Mouse (Mus musculus) ovary, postnatal 14 days (tissue): ENCODE results near the gene Qpct.

ENCODE experiments used
- DNase-seq: peaks from one replicate; pipeline ENCODE4 v3.0.0; 2022; ENCODE audit warnings: low spot score

The Qpct gene

DNA sequence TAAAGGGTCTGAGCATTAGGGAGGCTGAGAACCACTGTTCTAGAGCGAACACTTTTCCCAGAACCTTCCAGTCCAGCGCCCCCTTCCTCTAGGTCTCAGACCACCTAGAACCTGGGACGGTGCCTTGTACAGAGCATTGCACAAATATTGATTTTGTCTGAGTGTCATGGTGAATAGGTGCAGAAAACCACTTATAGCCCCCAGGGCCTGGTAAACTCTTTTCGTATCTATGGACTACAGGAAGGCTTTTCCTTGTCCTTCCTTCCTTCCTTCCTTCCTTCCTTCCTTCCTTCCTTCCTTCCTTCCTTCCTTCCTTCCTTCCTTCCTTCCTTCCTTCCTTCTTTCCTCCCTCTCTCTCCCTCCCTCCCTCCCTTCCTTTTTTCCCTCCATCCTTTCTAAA, at the start of gene Qpct:
Qpct (plus strand) TSS at position 301 of the 400 bp plus-strand sequence.
- DNase-seq: no peak

DNA sequence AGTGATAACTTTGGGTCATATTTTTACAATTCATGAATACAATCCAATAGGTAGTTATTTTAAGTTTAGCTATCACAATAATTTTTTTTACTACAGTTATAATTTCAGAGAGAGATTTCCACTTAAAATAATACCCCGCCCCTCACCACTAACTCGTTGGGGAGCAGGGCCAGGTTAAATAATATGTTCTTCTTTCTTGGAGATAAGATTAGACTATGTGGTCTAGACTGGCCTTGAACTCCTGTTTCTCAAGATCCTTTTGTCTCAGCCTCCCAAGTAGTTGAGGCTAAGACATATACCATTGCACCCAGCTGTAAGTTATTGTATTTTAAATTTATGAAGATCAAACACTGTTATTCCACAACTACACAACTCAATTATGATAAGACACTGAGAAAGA, 38.1 kb upstream of the Qpct start:
- DNase-seq: no peak

DNA sequence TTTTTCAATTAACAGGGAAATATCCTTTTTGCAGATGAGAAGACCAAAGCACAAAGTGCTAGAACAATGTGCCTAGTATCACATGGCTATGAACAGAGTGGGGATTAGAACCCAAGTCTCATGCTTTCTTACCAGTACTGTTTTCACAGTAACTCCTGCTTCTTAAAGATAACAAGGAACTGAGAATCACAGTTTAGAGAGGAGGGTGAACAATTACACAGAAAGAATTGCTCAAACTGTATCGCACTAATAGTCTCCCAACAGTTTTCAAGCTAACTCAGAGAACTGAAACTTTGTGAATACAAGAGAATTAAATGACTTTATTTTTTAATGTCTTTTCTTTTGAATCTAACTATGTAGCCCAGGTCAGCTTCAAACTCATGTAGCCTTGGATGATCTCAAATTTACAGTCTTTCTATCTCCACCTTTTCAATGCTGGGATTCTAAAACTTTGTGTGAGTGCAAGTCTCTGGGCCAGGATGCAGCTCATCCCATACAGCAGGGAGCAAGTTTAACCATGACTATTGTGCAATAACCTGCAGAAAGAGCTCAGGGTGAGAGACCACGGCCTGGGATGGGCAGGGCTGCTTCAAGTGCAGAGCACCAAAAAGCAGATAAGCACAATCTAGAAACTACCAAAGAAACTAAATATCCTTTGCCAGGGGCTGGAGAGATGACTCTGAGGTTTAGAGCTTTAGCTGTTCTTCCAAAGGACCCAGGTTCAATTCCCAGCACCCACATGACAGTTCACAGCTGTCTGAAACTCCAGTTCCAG, 36.6 kb upstream of the Qpct start:
- DNase-seq: no peak

DNA sequence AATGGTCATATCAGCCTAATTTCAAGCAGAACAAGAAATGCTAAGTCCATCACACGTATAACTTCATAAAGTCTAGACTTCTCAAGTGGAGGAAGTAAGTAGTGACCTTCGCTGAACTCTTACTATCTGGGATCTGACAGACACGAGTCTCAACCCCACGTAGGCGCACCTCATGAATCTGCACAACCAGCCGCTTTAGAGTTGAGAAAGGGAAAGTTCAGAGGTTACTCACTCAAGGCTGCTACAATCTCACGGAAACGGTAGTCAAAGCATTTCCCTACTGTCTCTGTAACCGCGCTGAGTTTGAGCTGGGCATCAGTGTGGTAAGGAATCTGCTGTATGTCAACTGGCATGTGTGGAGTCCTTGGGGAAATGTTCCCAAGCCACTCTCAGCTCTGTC, 35.9 kb upstream of the Qpct start:
- no peak for DNase-seq

DNA sequence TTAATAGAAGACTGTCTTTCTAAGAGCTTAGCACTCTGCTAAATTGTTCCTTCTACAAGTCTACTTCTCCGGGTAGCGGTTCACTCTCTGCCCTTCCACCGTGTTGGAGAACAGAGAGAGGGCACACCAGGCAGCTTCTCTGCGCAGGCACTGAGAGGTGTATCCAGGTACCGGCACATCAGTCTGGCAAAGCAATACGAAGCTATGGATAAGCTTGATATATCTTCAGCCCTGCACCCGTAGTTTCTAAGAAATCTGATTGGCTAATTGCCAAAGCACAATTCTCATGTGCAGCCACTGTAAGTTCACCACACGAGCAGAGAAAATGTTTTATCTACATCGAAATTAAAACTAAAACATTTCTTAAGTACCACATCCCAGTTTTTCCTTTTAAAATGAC, 33.3 kb upstream of the Qpct start:
- DNase-seq: no peak

DNA sequence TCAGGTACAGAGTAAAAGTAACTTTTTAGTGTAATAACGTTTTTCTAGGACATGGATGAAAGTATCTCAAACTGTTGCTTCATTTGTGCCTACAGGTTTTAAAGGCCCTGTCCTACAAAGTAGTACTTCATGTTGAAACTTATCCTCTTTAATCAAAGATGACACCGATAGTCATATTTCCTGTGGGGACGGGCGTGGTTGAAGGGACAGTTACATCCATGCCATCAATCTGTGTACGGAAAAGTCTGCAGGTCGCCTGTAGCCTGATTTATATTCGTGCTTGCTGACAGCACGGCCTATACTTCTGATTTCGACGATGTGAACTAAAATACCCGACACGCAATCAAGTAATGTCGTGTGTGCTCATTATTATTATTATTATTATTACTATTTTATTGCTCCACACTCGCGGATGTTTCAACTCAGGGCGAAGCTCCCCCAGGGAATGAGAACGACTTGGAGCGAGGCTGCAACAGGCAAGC, 31.9 kb upstream of the Qpct start:
- no peak for DNase-seq

DNA sequence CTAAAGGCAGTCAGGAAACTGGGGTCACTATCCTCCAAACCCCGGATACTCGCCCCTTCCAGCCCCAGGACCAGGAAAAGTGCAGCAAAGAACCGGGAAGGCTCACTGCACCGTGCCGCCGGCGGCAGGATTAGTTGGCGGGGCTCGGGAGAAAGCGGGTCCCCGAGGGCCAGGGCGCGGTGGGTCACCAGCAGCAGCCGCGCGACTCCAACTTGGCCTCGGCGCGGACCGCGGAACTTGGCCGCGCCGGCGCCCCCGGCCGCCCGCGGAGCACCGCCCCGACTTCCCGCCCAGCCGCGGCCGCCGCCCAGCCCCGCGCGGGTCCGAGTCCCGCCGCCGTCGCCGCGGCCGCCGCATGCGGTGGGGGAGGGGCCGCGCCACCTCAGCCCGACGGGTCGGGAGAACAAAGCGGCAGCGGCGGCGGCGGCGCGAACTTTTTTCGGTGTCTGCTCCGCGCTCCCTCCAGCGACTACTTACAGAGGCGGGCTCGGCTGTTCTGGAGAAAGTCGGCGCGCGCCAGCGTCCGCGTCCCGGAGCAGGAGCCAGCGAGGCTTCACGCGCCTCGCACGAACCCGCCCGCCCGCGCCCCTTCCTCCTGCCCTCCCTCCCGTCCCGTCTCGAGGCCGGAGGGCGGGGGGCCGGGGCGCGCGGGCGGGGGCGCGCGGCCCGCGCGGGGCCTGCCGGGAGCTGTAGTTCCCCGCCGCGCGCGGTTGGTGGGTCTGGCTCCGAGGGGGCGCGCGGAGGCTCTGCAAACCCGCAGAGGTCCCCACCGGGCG, 31.3 kb upstream of the Qpct start, which contains the start of gene Prkd3:
Prkd3 (minus strand) TSS at position 609 of the 776 bp plus-strand sequence.
- peak; percentile 45 for DNase-seq

DNA sequence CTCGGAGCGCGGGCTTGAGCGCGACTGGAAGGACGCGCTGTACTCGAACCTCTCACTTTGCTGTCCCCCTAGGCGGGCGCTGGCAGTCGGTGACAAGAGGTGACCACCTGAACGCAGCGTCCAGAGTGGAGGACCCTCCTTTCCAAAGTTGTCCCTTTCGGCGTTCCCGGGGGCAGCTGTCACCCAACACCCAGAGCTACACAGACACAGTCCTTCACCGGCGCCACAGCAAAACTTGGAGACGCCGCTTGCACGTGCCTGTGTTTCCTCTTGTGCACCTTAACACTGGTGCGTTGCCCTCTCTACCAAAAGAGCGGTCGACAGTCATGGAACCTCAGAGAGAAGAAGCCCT, 30.7 kb upstream of the Qpct start:
- DNase-seq: no peak

DNA sequence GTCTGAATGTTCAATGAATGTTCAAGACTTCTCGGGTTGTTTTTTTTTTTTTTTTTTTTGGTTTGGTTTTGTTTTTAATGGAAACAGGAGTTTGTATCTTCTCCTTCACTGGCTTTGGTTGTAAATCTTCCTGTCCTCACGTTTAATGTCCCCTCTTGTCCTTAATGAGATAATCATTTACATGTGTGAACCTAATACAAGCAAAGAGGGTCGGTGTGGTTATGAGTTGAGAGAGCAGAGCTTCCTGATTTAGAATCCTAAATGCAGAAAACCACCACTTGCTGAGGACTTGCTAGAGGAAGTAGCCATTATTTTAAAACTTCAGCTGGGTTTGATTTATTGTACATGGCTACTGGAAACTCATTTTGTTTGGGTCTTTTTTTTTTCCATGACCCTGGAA, 29.0 kb upstream of the Qpct start:
- DNase-seq: no peak

DNA sequence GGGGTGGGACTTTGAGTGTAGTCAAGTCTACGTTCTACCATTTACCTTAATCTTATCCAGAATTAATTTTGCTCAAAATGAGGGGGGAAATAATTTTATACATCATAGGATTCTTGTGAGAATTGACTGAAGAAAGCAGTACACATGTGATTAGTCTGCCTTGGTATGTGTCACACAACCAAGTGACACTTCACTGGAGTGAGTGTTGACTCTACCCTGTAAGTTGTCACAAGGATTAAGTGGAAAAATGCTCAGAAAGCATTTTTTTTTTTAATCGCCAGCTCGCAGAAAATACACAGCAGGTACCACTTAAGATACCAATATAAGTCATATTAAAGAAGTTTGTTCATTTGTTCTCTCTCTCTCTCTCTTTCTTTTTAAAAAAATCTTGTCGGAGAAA, 27.2 kb upstream of the Qpct start:
- no peak for DNase-seq

DNA sequence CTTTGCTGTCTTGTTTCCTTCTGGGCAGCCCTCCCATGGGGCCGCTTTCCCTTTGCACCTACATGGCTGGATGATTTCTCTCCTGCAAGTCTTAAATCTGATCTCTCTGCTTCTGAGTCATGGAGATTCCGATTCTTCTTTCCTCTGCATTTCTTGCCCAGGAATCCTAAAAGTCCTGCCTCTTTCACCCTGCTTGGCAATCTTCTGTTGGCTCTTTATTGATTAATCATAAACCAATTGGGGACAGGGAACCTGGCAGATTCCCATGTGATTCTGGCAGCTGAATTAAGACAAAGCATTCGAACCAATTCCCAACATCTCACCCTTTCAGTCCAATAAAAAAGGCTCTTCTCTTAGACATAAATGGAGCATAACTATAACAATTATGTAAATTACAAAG, 22.5 kb upstream of the Qpct start:
- DNase-seq: no peak

DNA sequence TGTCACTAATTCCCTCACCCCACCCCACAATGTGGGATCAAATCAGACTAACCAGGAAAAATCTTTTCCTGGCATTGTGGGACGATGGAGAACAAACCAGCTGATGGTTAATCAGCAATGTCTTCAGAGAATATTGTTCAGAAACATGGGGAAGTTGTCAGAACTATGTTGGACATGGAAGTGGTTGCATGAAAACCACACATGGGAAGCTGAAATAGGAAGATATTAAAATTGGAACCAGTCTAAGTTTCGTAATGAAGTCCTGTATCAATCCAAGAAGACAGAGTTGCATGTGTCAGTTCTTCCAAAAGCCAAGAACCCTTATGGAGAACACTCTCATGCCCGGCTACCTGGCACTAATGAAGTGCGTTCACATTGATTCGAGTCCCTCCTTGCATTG, 20.1 kb upstream of the Qpct start:
- no peak for DNase-seq

DNA sequence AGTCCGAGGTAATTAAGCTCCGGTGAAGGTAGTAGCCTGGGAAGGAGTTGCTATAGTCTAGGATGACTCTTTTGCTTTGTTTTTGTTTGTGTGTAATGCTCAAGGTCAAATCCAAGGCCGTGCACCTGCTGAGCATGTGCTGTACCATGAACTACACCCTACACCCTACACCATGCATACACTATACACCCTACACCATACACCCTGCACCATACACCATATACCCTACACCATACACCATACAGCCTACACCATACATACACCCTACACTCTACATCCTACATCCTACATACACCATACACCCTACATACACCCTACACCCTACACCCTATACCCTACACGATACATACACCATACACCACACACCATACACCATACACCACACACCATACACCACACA, 18.9 kb upstream of the Qpct start:
- no peak for DNase-seq

DNA sequence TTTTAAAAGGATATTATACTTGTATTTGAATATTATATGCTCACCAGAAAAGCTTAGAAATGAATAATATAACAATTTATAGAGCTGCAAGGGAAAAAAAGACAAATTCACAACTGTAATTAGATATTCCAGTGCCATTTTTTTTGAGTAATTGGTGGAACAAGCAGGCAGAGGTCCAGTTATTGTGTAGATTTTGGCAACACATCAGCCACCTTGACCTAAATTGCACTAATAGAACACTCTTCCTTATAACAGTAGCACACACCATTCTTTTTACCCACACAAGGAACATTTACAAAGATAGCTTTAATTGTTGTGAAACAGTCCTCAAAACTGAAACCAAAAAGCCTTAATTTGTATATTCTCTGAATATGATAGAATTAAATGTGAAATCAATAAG, 12.0 kb upstream of the Qpct start:
- DNase-seq: no peak

DNA sequence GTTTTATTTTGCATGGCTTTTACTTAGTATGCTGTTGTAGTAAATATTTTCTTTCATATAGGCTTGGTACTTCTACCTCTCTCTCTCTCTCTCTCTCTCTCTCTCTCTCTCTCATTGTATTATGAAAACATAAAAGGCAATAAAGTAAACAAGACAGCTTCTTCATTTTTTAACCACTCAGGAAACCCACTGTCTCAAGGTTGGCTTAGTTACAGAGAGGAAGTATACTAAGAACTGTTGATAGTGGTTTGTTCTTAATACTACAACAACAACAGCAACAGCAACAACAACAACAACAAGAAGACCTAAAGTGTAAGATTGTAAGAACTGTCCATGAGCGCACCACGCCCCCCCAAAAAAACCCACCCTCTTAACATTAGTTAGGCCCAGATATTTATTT, 8.0 kb upstream of the Qpct start:
- no peak for DNase-seq

DNA sequence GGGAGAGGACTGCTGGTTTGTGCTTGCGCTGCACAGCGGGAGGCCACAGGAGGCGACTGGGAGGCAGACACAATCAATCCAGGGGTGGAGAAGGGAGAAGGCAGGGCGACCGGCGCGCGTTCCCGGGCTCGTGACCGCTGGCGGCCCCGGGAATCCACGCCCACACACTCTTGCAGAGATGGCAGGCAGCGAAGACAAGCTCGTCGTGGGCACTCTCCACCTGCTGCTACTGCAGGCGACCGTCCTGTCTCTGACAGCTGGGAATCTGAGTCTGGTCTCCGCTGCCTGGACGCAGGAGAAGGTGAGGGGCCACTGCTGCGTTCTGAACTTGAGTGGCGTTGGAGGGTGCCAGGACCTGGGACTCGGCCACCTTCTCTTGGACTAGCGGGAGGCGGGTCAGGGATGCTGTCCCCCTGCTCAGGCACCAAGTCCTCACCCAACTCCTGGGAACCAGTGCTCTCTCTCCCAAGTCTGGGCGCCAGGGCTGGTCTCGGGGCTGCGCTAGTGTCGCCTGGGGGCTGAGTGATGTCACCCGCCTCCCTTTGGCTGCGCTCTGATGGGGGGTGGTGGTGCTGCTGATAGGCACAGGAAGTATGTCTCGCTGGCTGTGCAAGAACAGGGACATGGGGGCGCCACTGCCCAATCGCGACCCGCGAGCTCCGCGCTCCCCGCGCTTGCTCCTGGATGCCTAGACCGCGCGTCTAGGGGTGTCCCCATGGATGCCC, 544 bp downstream of the Qpct start:
- DNase-seq: peak; percentile 44

DNA sequence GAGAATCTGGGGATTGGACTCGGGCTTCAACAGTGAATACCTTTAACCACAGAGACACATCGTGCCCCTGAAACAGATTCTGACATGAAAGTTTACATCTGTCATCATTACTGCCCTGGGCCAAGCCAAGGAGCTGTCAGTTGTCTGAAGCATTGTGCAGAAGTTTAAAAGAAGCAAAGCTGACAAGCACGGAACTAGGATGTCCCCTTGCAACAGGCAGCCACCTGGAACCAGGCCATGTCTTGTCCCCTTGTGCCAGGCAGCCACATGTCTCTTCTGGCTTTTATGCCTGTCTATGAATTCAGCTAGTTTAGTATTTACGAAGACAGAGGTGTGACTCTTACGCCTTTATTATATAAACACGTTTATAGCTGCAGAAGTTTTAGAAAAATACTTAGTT, 6.6 kb downstream of the Qpct start:
- DNase-seq: no peak

DNA sequence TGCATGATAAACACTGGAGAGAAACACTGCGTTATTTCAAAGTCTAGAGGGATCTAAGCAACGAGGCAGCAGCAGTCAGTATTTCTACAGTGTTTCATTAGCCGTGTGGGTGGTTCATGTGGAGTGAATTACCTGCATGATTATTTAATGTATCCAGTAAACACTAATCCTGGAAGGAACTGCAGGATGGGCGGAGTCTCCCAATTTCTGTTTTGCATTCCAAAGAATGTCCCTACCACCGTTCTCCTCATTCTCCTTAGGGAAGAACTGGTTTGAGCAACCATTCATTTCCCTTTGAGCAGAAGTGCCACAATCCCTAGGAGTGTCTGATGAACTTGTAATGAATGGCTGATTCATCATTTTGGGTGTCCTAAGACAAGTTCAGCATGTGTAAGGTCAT, 8.5 kb downstream of the Qpct start:
- no peak for DNase-seq

DNA sequence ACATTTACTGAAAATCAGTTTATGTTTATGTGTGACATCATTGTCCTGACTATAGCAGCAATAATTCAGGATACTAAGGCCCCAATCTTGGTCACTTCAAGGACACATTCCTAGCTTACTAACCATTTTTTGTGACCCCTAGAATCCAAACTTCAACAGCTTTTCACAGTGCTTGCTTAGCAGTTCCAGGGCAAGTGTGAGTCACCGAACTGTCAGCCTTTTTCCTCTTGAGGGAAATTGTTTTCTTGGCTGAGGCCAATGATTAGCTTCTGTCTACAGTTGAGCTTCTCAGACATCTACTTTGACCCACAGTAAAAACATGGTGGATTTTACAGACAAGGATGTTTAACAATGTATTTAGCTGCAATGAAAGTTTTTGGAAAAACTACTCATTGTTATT, 12.5 kb downstream of the Qpct start:
- DNase-seq: no peak

DNA sequence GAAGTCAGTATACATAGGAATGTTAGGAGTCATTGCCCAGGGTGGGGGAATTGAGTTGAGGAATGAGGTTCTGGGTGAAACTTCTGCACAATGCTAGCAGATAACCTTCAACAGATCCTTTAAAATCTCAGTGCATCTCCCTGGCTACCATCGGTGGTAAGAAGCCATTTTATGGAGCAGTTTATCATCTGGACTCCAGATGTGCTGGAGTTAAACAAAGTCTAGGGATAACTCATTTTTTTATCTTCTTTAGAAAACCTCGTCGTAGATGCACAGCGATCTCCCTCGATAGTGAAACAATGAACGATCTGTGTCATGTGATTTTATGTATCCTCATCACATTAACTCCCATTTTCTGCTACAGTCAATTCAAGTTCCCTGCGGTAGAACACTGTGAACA, 16.9 kb downstream of the Qpct start:
- no peak for DNase-seq

DNA sequence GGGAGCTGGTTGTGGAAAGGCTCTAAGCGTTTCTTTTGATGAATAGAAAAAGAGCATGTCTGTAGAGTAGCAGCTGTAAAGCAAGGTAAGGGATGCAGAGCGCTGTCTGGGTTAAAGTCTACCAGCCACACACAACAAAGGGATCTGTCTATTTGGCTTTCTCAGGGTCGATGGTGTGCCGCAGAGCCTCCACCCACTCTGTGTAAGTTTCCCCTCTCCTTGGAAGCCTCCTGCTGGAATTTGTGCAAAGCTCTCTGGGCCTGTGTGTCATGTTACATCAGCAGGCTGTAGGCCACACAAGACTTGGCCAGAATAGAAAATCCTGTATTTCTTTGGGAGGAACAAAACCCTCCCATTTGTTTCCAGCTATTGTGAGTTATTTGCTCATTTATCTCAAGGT, 17.3 kb downstream of the Qpct start:
- DNase-seq: no peak

DNA sequence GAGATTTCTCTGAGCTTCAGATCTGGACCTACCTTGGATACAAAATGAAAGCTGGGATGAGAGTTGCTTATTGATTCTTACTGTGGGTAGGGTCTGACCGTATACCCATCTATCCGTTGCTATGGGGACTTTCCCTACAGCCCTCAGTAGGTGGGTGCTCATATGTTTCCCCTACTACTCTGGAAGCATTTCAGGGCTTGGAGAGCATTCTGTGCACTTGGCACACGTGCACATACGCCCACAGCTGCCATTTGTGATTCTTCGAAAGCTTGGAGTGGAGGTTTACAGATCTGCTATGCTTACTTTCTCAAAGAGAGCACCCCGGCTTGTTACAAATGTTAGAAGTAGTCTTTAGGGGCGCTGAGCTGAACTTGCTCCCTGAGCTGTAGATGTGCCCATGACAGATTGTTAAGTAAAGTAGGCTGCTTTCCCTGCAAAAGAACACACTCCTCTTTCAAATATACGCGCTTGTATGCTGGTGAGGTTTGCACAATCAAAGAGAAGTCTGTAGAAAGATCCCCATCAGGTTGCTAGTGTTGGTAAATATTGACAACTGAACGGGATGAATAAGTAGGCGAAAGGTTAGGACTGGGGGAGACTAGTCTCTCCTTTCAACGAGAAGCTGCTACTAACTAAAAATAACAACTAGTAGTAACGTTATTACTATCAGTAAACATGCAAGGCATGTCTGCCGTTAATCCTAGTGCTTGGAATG, 18.2 kb downstream of the Qpct start:
- DNase-seq: no peak
